Mouse (Mus musculus): ENCODE results near the gene Ubr3. TPM values are rescaled to one million over a fixed set of nuclear protein-coding genes. Genes with fewer than 3 reads are reported as not detected.
"Not testable (repeated sequence)": the region's sequence is repeated elsewhere in the genome, so short reads cannot be mapped to it uniquely, and the experiment has no call there.

Ubr3 gene
- polyA plus RNA-seq, 1 experiment: 8.0 TPM

DNA sequence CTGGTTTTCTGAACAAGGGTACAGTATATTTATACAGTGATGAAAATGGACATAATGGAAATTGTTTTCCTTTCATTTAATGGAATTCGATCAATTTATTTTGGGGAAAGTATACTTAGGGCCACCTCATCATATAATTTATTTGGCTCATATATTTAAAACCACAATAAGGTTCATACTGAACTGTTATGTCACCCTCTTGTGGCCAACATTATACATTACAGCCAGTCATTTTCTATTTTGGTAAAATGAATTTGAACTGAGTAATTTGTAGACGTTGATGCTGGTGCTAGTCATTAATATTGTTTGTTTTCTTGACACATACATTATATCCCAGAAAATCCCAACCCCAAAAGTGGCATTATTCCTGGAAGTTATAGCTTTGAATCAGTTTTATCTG is 58.6 kb downstream of the Ubr3 start:
- Histone ChIP-seq H3K27me3 (ENCODE audit: control insufficient read depth, insufficient read depth, low read length) (no peaks in the 10 kb centered on the region), H3K36me3 (ENCODE audit: control insufficient read depth, insufficient read depth, low read length) (peaks cover 26% of the 10 kb centered on the region), H3K4me1 (ENCODE audit: control insufficient read depth, insufficient read depth, insufficient read length, low read length) (no peaks in the 10 kb centered on the region), H3K4me3 (ENCODE audit: low read depth, low read length) (no peak overlapping the region), H3K27ac (ENCODE audit: insufficient read depth, low read depth, low read length) (no peak overlapping the region)
- WGBS: 27% methylated on average over 2 of the region's 2 CpGs
- no peak for TF ChIP-seq CTCF (IDR thresholded peaks at IDR 0.05; ENCODE audit: extremely low read depth, insufficient read length, insufficient replicate concordance, low read depth, low read length)
- no peak for TF ChIP-seq POLR2A (IDR thresholded peaks at IDR 0.05; ENCODE audit: low read depth, low read length)

DNA sequence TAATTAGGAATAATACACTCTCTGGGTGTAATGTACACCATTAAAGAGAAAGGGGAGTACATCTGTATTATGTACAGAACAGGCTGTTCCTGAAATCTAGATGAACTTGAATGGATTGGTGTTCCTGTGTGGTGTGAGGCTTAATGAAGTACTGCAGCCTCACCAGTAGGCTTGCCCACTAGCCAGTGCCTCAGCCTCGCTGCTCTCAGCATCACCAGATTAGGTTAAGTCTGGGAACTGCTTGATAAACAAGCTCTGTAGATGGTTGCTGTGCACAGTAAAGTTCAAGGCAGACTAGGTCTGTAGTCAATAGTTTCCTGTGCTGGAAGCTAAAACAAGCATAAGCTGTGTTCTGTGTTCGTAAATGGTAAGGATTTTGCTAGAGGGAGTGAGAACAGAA is 60.6 kb downstream of the Ubr3 start:
- TF ChIP-seq POLR2A (IDR thresholded peaks at IDR 0.05; ENCODE audit: low read depth, low read length) (no peak), CTCF (IDR thresholded peaks at IDR 0.05; ENCODE audit: extremely low read depth, insufficient read length, insufficient replicate concordance, low read depth, low read length) (no peak)
- Histone ChIP-seq H3K36me3 (ENCODE audit: control insufficient read depth, insufficient read depth, low read length) (peaks cover 30% of the 10 kb centered on the region), H3K4me3 (ENCODE audit: low read depth, low read length) (no peak overlapping the region), H3K4me1 (ENCODE audit: control insufficient read depth, insufficient read depth, insufficient read length, low read length) (no peaks in the 10 kb centered on the region), H3K27ac (ENCODE audit: insufficient read depth, low read depth, low read length) (no peak overlapping the region), H3K27me3 (ENCODE audit: control insufficient read depth, insufficient read depth, low read length) (no peaks in the 10 kb centered on the region)
- 92% methylated on average over 2 of the region's 2 CpGs for WGBS

DNA sequence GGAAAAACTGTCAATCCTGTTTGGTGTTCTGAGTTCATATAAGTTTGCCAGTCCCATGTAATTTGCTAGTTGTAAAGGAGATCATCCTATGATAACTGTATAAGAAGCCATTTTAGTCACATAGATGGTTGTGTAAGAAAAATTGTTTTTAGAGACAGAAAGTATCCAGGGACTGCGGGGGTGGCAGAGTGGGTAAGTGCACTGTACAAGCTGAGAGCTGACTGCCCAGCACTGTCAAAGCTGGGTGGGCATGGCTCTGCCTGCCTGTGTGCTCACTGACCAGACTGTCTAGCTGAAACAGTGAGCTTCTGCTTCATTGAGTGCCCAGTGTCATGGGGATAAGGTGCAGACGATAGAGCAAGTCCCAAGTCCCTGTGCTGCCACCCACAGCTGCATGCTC is 77.8 kb downstream of the Ubr3 start:
- peaks cover 36% of the 10 kb centered on the region for H3K36me3 ChIP-seq (ENCODE audit: control insufficient read depth, insufficient read depth, low read length)
- no peak overlapping the region for H3K27ac ChIP-seq (ENCODE audit: insufficient read depth, low read depth, low read length)
- no peaks in the 10 kb centered on the region for H3K27me3 ChIP-seq (ENCODE audit: control insufficient read depth, insufficient read depth, low read length)
- H3K4me3 ChIP-seq (ENCODE audit: low read depth, low read length): no peak overlapping the region
- TF ChIP-seq POLR2A (IDR thresholded peaks at IDR 0.05; ENCODE audit: low read depth, low read length) (no peak), CTCF (IDR thresholded peaks at IDR 0.05; ENCODE audit: extremely low read depth, insufficient read length, insufficient replicate concordance, low read depth, low read length) (no peak)
- H3K4me1 ChIP-seq (ENCODE audit: control insufficient read depth, insufficient read depth, insufficient read length, low read length): no peaks in the 10 kb centered on the region
- 98% methylated on average over 2 of the region's 2 CpGs for whole genome bisulfite sequencing

DNA sequence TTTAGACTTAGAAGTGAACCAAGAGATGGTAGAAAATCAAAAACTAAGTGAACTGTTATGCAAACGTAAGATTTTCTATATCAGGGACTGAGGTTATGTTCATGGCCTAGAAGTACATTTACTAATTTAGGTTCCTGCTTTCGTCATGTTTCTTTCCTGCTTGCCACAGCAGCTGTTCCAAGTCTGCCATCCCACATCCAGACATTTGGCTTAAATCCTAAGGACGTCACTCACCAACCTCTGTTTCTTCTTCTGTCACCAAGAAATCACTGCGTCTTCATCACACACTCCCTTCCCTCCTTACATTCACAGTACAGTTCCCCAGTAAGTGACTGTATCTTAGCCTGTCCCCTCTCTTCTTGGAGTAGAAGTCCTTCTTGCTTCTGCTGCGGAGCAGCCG is 92.2 kb downstream of the Ubr3 start:
- H3K27me3 ChIP-seq (ENCODE audit: control insufficient read depth, insufficient read depth, low read length): no peaks in the 10 kb centered on the region
- H3K4me1 ChIP-seq (ENCODE audit: control insufficient read depth, insufficient read depth, insufficient read length, low read length): no peaks in the 10 kb centered on the region
- 96% methylated on average over 6 of the region's 6 CpGs for WGBS
- TF ChIP-seq POLR2A (IDR thresholded peaks at IDR 0.05; ENCODE audit: low read depth, low read length): no peak
- no peak for TF ChIP-seq CTCF (IDR thresholded peaks at IDR 0.05; ENCODE audit: extremely low read depth, insufficient read length, insufficient replicate concordance, low read depth, low read length)
- peaks cover 35% of the 10 kb centered on the region for H3K36me3 ChIP-seq (ENCODE audit: control insufficient read depth, insufficient read depth, low read length)
- H3K27ac ChIP-seq (ENCODE audit: insufficient read depth, low read depth, low read length): no peak overlapping the region
- no peak overlapping the region for H3K4me3 ChIP-seq (ENCODE audit: low read depth, low read length)

DNA sequence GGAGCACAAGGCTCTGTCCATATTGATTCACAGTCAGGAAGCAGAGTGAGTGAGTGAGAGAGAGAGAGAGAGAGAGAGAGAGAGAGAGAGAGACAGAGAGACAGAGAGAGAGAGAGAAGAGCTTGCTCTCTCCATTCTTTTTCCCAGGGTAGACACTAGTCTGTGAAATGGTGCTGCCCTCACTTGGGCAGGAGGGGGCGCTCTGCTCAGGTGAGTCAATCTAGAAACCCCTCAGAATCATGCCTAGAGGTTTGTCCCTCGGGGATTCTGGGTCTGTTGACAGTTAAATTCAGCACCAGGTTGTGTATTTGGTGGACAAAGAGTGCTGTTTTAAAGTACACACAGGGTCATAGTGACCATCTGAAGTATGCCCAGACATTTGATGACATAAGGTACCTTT is 93.6 kb downstream of the Ubr3 start:
- peak; percentile 23; the same call in 1 of the 2 replicates for TF ChIP-seq CTCF (IDR thresholded peaks at IDR 0.05; ENCODE audit: extremely low read depth, insufficient read length, insufficient replicate concordance, low read depth, low read length)
- no peak for TF ChIP-seq POLR2A (IDR thresholded peaks at IDR 0.05; ENCODE audit: low read depth, low read length)
- Histone ChIP-seq H3K4me3 (ENCODE audit: low read depth, low read length) (no peak overlapping the region), H3K27ac (ENCODE audit: insufficient read depth, low read depth, low read length) (no peak overlapping the region), H3K4me1 (ENCODE audit: control insufficient read depth, insufficient read depth, insufficient read length, low read length) (0 out of 2 replicates have a peak, but pooled peaks cover 2% of the 10 kb centered on the region), H3K36me3 (ENCODE audit: control insufficient read depth, insufficient read depth, low read length) (peaks cover 33% of the 10 kb centered on the region), H3K27me3 (ENCODE audit: control insufficient read depth, insufficient read depth, low read length) (no peaks in the 10 kb centered on the region)
- WGBS: 59% methylated on average over 2 of the region's 2 CpGs

DNA sequence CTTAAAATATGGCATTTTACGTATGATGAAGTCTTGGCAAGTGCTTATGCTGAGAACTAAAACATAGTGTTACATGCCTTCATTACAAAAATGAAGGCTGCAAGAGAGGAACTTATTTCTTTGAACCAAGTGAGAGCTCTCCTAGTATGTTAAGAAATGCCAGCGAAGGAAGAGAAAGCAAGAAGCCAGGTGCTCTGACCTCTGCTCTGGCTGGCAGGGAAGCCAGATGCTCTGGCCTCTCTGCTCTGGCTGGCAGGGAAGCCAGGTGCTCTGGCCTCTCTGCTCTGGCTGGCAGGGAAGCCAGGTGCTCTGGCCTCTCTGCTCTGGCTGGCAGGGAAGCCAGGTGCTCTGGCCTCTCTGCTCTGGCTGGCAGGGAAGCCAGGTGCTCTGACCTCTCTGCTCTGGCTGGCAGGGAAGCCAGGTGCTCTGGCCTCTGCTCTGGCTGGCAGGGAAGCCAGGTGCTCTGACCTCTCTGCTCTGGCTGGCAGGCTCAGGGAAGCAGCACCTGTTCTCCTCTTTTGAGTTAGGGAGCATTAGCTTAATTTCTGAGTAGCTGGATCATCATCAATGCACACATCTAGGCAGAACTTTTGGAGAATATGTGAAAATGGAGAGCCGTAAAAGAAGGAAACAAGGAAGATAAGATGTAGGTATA is 97.2 kb downstream of the Ubr3 start:
- WGBS: 27% methylated on average over 3 of the region's 3 CpGs
- H3K4me3 ChIP-seq (ENCODE audit: low read depth, low read length); H3K27me3 ChIP-seq (ENCODE audit: control insufficient read depth, insufficient read depth, low read length); H3K4me1 ChIP-seq (ENCODE audit: control insufficient read depth, insufficient read depth, insufficient read length, low read length): not testable (repeated sequence)
- Histone ChIP-seq H3K27ac (ENCODE audit: insufficient read depth, low read depth, low read length) (peak overlapping the region; percentile 28; the same call in 1 of the 2 replicates), H3K36me3 (ENCODE audit: control insufficient read depth, insufficient read depth, low read length) (peaks cover 36% of the 10 kb centered on the region)

DNA sequence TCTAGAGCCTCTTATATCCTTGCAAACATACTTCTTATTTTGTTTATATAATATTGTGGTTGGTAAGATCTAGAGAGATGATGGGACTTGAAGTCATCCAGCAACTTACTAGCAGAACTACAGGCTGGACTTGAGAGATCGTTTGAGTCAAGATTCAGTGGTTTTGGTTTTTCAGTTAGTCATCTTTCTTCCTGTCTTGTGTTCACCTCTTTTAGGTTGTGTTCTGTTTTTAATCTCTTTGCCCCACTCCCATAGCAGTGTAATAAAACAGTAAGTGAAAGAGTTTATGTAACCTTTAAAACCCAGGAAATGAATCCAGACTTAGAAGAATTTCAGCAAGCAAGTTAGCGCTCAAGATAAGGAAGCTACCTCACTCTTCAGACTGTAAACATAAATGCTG is 97.7 kb downstream of the Ubr3 start:
- H3K4me1 ChIP-seq (ENCODE audit: control insufficient read depth, insufficient read depth, insufficient read length, low read length): 0 out of 2 replicates have a peak, but pooled peaks cover 2% of the 10 kb centered on the region
- no peak overlapping the region for H3K27ac ChIP-seq (ENCODE audit: insufficient read depth, low read depth, low read length)
- 15% methylated on average over 2 of the region's 2 CpGs for whole genome bisulfite sequencing
- H3K36me3 ChIP-seq (ENCODE audit: control insufficient read depth, insufficient read depth, low read length): peaks cover 31% of the 10 kb centered on the region
- H3K27me3 ChIP-seq (ENCODE audit: control insufficient read depth, insufficient read depth, low read length): no peaks in the 10 kb centered on the region
- TF ChIP-seq CTCF (IDR thresholded peaks at IDR 0.05; ENCODE audit: extremely low read depth, insufficient read length, insufficient replicate concordance, low read depth, low read length): no peak
- no peak for TF ChIP-seq POLR2A (IDR thresholded peaks at IDR 0.05; ENCODE audit: low read depth, low read length)
- H3K4me3 ChIP-seq (ENCODE audit: low read depth, low read length): no peak overlapping the region

All from small intestine, adult 2 months (tissue).